Mouse (Mus musculus): ENCODE measurements around the gene Wwox. TPM values are rescaled to one million over a fixed set of nuclear protein-coding genes. Genes with fewer than 3 reads are reported as not detected.

The Wwox gene
- polyA plus RNA-seq, 1 experiment, result 12.4 TPM

DNA sequence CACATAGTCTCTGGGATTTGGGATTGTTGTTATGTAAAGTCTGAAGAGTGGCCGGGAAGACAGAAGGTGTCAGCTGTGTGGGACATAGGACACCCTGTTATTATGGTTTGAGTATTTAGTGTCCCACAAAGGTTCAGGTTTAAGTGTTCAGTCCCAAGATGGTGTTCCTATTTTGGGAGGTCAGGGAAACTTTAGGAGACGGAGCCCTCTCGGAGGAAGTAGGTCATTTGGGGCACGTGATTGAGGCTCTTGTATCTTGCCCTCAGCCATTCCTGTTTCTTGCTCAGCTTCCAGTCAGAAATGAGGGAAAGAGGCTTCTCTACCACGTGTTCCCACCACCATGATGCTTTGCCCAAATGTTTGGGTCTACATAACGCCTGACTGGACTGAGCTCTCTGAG, 524.8 kb downstream of the Wwox start:
- no peak for TF ChIP-seq POLR2A (IDR thresholded peaks at IDR 0.05; ENCODE audit: borderline replicate concordance, low read depth, low read length)
- no peak for TF ChIP-seq CTCF (IDR thresholded peaks at IDR 0.05; ENCODE audit: low read depth, low read length)
- no peak overlapping the region for H3K27ac ChIP-seq (ENCODE audit: insufficient read depth, low read depth, low read length)

DNA sequence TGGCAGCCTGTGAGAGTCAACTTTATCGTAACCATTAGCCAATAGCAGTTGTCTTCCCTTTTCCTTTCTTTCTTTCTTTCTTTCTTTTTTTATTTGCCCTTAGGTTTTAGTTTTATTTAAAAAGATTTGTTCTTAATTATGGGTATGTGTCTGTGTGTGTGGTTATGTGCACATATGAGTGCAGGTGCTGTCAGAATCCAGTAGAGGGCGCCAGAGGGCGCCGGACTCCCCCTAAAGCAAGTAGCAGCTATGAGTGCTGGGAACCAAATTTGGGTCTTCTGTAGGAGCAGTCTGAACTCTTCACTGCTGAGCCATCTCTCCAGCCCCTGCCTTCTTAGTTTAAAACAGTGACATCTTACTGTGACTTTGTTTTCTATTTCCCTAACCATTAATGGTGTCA, 529.4 kb downstream of the Wwox start:
- H3K4me1 ChIP-seq (ENCODE audit: control insufficient read depth, insufficient read depth, low read length), result no peaks in the 10 kb centered on the region
- TF ChIP-seq POLR2A (IDR thresholded peaks at IDR 0.05; ENCODE audit: borderline replicate concordance, low read depth, low read length) (no peak), CTCF (IDR thresholded peaks at IDR 0.05; ENCODE audit: low read depth, low read length) (no peak)
- H3K27ac ChIP-seq (ENCODE audit: insufficient read depth, low read depth, low read length), result no peak overlapping the region
- H3K4me3 ChIP-seq (ENCODE audit: insufficient read depth, low read length), result no peak overlapping the region

More for the DNA sequence above, 524.8 kb downstream of the Wwox start:
- no peak overlapping the region for H3K4me3 ChIP-seq (ENCODE audit: insufficient read depth, low read length)
- no peaks in the 10 kb centered on the region for H3K4me1 ChIP-seq (ENCODE audit: control insufficient read depth, insufficient read depth, low read length)

DNA sequence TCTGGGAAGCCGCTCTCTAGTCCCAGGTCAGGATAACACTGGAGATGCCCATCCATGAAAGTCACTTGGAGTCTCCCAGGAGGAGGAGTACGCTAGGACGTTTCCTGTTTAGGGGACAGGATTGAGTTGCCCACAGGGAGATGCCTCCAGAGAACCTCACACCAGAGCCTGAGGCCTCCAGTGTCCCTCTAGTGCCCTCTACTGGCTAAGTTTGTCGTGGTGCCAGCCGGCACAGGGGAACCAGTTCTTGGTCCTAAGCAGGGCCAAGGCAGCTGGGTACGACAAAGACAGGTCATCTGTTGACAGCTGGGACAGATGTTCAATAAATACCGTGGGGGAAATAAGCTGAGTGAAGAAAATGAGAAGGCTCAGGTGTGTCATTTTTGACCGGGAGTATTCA, 531.9 kb downstream of the Wwox start:
- H3K27ac ChIP-seq (ENCODE audit: insufficient read depth, low read depth, low read length), result no peak overlapping the region
- no peak overlapping the region for H3K4me3 ChIP-seq (ENCODE audit: insufficient read depth, low read length)
- no peaks in the 10 kb centered on the region for H3K4me1 ChIP-seq (ENCODE audit: control insufficient read depth, insufficient read depth, low read length)
- TF ChIP-seq CTCF (IDR thresholded peaks at IDR 0.05; ENCODE audit: low read depth, low read length) (peak; percentile 29; the same call in 1 of the 2 replicates), POLR2A (IDR thresholded peaks at IDR 0.05; ENCODE audit: borderline replicate concordance, low read depth, low read length) (no peak)

DNA sequence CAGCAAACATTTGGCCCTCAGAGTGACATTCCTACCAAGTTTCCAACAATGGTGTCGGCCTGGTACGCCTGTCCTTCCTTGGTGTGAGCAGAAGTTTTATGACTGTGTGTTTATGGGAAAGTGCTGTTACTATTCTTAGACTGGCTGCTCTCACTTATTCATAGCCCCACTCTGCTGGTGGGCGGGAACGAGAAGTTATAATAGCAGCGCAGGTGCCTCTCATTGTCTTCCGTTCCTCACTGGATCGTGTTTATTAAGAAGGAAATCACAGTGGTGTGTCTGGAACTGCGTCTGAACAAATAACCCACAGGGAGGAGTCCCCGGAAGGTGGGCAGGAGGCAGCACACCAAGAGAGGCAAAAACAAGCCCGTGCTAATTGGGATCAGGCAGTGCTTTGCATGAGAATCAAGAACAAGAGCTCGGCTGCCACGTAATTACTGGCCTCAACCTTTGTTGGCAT, 533.6 kb downstream of the Wwox start:
- Histone ChIP-seq H3K4me3 (ENCODE audit: insufficient read depth, low read length) (no peak overlapping the region), H3K27ac (ENCODE audit: insufficient read depth, low read depth, low read length) (no peak overlapping the region), H3K4me1 (ENCODE audit: control insufficient read depth, insufficient read depth, low read length) (no peaks in the 10 kb centered on the region)
- TF ChIP-seq POLR2A (IDR thresholded peaks at IDR 0.05; ENCODE audit: borderline replicate concordance, low read depth, low read length) (no peak), CTCF (IDR thresholded peaks at IDR 0.05; ENCODE audit: low read depth, low read length) (no peak)

DNA sequence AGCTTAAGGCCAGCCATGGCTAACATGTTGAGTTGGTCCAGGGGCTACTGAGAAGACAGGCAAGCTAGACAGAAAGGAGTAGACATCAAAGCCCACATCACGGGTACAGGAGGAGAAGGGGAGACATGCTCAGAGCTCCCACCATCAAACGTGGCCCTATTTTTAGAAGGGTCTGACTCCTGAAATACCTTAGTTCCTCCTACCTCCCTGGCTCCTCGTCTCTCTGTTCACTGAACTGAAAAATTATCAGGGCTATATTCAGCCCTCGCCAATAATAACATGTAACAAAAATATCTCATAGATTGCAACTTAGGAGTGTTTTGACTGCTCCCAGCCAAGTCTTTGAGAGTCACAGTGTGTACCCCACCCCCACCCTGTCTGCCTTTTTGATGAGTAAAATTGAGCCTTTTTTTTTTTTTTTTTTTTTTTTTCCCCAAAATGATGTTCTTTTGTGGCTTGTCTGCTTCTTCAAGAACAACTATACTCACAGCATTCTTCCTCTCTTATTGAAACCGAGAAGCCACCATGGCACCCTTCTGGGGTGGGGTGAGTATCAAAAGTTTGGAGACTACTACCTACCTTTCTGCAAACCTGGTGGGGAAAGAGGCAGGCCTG, 535.0 kb downstream of the Wwox start:
- TF ChIP-seq POLR2A (IDR thresholded peaks at IDR 0.05; ENCODE audit: borderline replicate concordance, low read depth, low read length) (no peak), CTCF (IDR thresholded peaks at IDR 0.05; ENCODE audit: low read depth, low read length) (no peak)
- no peak overlapping the region for H3K4me3 ChIP-seq (ENCODE audit: insufficient read depth, low read length)
- H3K27ac ChIP-seq (ENCODE audit: insufficient read depth, low read depth, low read length), result no peak overlapping the region

DNA sequence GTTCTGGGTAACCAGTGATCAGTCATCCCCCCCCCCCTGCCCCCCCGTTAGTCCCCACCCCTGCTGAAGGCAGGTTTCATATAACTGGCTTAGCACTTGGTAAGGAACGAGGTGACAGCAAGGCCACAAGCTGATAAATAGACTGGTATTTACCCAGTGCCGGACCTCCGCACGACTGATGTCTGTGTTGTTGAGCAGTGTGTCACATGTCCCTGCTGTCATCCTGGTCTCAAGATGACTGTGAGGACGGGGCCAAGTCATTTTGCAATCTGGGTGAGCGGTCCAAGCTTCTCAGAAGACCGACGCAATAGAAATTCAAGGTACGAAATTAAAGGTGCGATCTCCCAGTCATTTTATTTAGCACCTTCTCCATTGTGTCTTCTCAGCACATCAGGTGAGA, 538.3 kb downstream of the Wwox start:
- TF ChIP-seq POLR2A (IDR thresholded peaks at IDR 0.05; ENCODE audit: borderline replicate concordance, low read depth, low read length) (no peak), CTCF (IDR thresholded peaks at IDR 0.05; ENCODE audit: low read depth, low read length) (no peak)
- no peaks in the 10 kb centered on the region for H3K4me1 ChIP-seq (ENCODE audit: control insufficient read depth, insufficient read depth, low read length)
- H3K4me3 ChIP-seq (ENCODE audit: insufficient read depth, low read length), result no peak overlapping the region
- no peak overlapping the region for H3K27ac ChIP-seq (ENCODE audit: insufficient read depth, low read depth, low read length)

More for the DNA sequence above, 535.0 kb downstream of the Wwox start:
- H3K4me1 ChIP-seq (ENCODE audit: control insufficient read depth, insufficient read depth, low read length), result no peaks in the 10 kb centered on the region

DNA sequence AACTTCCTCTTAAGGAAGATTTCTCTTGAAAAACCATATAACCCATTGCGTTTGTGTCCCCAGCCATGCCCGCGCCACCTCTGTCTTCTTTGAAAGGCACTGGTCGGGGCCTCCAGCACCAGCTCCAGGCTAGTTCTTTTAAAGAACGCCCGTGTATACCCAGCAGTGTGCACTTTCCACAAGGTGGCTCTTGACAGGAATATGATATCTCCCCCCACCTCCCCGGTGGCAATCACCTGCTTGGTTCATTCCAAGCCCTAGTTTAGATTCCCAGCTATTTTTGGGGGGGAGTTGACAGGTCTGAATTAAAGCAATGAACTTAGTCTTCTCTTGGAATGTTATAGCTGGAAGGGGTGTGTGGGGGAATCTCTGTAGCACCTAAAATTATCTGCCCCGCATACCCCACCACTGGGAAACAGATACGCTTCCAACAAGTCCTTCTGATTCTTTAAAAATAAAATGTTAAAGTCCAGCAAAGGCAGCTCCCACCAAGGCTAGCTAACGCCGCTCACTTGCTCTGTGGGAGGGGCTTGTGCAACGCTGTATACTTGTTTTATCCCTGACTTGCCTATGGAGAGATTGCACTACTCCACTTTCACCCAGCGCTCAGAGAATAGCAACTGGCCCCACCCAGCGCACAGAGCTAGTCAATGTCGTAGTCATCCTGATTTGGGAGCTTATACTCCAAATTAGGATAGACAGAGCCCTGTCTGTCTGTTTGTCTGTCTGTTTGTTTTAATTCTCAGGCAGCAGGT, 538.9 kb downstream of the Wwox start:
- Histone ChIP-seq H3K27ac (ENCODE audit: insufficient read depth, low read depth, low read length) (no peak overlapping the region), H3K4me3 (ENCODE audit: insufficient read depth, low read length) (no peak overlapping the region), H3K4me1 (ENCODE audit: control insufficient read depth, insufficient read depth, low read length) (no peaks in the 10 kb centered on the region)
- no peak for TF ChIP-seq POLR2A (IDR thresholded peaks at IDR 0.05; ENCODE audit: borderline replicate concordance, low read depth, low read length)
- no peak for TF ChIP-seq CTCF (IDR thresholded peaks at IDR 0.05; ENCODE audit: low read depth, low read length)

DNA sequence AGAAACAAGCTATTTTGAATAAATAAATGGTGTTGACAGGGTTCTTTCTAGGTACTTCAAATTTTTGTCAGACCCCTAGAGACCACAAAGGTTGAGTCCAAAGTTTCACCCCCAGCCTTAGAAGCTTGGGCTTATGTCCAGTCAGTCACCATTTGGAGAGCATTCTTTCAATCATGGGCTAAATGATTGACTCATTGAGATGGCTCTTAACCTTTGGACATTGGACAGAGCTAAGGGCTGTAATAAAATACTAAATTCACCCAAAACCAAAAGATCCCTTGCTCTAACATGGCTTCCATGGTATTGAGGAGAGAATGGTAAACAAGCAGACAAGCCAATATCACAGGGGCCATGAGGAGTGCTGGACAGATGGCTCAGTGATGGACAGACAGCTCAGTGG, 540.2 kb downstream of the Wwox start:
- H3K4me1 ChIP-seq (ENCODE audit: control insufficient read depth, insufficient read depth, low read length), result no peaks in the 10 kb centered on the region
- TF ChIP-seq POLR2A (IDR thresholded peaks at IDR 0.05; ENCODE audit: borderline replicate concordance, low read depth, low read length), result no peak
- no peak for TF ChIP-seq CTCF (IDR thresholded peaks at IDR 0.05; ENCODE audit: low read depth, low read length)
- no peak overlapping the region for H3K4me3 ChIP-seq (ENCODE audit: insufficient read depth, low read length)
- no peak overlapping the region for H3K27ac ChIP-seq (ENCODE audit: insufficient read depth, low read depth, low read length)

DNA sequence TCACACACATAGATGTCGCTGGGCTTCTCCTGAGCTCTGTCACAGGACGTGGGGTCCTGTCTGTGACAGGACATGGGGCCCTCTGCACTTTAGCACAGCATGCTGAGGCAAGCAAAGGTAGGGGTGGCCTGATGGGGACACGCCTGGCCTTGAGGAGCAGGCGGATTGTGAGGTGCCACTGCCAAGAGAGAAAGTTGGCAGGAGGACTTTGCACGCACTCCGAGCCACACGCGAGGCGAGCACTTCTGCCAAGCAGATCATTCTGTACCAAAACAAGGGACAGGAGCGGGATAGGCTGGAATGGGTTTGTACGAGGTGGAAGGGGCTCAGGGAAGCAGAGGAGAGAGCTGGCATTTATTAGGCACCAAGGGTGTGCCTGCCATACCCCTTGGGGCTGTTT, 543.3 kb downstream of the Wwox start:
- H3K4me1 ChIP-seq (ENCODE audit: control insufficient read depth, insufficient read depth, low read length), result no peaks in the 10 kb centered on the region
- no peak for TF ChIP-seq CTCF (IDR thresholded peaks at IDR 0.05; ENCODE audit: low read depth, low read length)
- H3K4me3 ChIP-seq (ENCODE audit: insufficient read depth, low read length), result no peak overlapping the region
- H3K27ac ChIP-seq (ENCODE audit: insufficient read depth, low read depth, low read length), result no peak overlapping the region

DNA sequence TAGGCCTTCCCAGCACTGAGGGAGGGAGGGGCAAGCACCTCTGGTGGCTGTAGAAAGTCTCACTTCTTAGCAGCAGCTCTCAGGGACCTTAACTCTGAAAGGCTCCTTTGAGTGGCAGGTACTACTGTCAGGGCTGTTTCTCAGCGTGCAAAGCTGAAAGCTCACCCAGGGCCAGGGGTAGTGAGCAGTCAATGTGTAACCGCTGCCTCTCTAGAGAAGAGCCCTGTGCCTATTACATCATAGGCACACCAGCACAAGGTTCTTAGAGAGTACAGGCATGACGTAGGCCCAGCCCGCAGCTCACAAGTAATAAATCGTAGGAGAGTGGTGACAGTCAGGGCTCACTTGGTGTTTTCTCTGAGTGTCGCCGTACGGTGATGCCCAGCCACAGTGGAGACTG, 545.0 kb downstream of the Wwox start:
- no peak overlapping the region for H3K4me3 ChIP-seq (ENCODE audit: insufficient read depth, low read length)
- H3K27ac ChIP-seq (ENCODE audit: insufficient read depth, low read depth, low read length), result no peak overlapping the region
- H3K4me1 ChIP-seq (ENCODE audit: control insufficient read depth, insufficient read depth, low read length), result no peaks in the 10 kb centered on the region
- no peak for TF ChIP-seq CTCF (IDR thresholded peaks at IDR 0.05; ENCODE audit: low read depth, low read length)
- TF ChIP-seq POLR2A (IDR thresholded peaks at IDR 0.05; ENCODE audit: borderline replicate concordance, low read depth, low read length), result no peak
